Mouse (Mus musculus) adrenal gland, postnatal 14 days (tissue): ENCODE results near the gene Itfg2. TPM values are rescaled to one million over a fixed set of nuclear protein-coding genes. Genes with fewer than 3 reads are reported as not detected.
"Not testable (repeated sequence)": the region's sequence is repeated elsewhere in the genome, so short reads cannot be mapped to it uniquely, and the experiment has no call there.

ENCODE experiments used
- DNase-seq: peaks from one replicate; pipeline ENCODE4 v3.0.0; 2021; ENCODE audit warnings: mixed read lengths
- total RNA-seq: library from RNA; stranded (reverse); gene quantifications from 2 replicates; pipeline ENCODE4 v1.2.3, GENCODE M21; 2021

Gene Itfg2
- total RNA-seq, 1 experiment from 2014 or later = 21.6 TPM

GRCm38 (mm10) chr6:128383752-128384151 is 41.0 kb downstream of the Itfg2 start:
- no peak for DNase-seq

- no peak for DNase-seq
Observed at GRCm38 (mm10) chr6:128381254-128381653, 43.5 kb downstream of the Itfg2 start.

DNA sequence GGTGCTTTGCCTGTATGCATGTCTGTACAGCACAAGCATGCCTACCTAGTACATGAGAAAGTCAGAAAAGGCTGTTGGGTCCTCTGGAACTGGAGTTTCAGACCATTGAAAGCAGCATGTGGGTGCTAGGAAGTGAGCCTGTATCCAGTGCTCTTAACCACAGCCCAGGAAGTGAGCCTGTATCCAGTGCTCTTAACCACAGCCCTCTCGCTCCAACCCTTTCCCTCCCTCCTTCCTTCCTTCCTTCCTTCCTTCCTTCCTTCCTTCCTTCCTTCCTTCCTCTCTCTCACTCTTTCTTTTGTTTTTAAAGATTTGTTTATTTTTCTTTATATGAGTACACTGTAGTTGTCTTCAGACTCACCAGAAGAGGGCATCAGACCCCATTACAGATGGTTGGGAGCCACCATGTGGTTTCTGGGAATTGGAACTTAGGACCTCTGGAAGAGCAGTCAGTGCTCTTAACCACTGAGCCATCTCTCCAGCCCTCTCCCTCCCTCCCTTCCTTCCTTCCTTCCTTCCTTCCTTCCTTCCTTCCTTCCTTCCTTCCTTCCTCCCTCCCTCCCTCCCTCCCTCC is 44.0 kb downstream of the Itfg2 start:
- not testable (repeated sequence) for DNase-seq

DNA sequence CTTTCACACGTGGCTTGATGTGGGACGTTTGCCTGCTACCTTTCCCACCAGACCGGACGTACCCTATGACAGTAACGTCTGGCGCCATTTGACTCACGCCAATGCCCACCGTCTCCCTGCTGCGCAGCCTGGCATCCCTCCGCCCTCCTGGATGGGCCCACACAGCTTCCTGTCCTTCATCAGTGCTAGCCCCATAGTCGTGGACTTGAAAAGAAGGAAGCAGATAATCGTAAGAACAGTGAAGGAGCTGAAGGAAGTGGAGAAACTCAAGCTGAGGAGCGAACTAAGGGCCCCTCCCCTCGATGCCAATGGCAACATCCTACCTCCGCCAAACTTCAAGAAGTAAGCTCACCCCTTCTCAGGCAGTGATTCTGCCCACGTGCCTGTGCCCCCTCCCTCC is 45.1 kb downstream of the Itfg2 start:
- no peak for DNase-seq

GRCm38 (mm10) chr6:128376371-128377085 is 48.2 kb downstream of the Itfg2 start:
- no peak for DNase-seq

DNA sequence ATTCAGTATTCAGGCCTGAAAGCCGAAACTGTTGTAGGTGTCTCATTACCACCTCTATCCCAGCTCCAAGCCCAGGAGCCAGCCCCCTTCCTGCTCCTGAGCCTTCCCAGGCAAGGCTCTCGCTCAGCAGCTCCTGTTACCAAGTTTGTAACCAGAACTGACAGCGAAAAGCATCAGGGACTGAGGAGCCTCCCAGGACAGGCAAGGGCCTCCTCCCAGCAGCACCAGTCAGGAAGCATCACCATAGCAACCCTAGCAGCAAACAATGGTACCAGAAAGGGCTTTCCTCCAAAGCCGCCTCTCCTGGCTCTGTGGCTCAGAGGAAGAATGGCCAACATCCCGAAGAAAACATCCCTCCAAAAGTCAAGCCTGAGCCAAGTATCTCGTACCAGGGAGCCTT is 49.5 kb downstream of the Itfg2 start, which contains the start of the genes Tex52 and Gm44596:
Tex52 (plus strand) TSS at position 265 of the 400 bp plus-strand sequence.
Gm44596 (plus strand) TSS at position 312 of the 400 bp plus-strand sequence.
- DNase-seq = no peak

- no peak for DNase-seq
Observed at GRCm38 (mm10) chr6:128370040-128370439, 54.7 kb downstream of the Itfg2 start.

GRCm38 (mm10) chr6:128366466-128366865 is 58.3 kb downstream of the Itfg2 start:
- DNase-seq = no peak

- DNase-seq = no peak
Observed at GRCm38 (mm10) chr6:128364721-128365120, 60.0 kb downstream of the Itfg2 start.

DNA sequence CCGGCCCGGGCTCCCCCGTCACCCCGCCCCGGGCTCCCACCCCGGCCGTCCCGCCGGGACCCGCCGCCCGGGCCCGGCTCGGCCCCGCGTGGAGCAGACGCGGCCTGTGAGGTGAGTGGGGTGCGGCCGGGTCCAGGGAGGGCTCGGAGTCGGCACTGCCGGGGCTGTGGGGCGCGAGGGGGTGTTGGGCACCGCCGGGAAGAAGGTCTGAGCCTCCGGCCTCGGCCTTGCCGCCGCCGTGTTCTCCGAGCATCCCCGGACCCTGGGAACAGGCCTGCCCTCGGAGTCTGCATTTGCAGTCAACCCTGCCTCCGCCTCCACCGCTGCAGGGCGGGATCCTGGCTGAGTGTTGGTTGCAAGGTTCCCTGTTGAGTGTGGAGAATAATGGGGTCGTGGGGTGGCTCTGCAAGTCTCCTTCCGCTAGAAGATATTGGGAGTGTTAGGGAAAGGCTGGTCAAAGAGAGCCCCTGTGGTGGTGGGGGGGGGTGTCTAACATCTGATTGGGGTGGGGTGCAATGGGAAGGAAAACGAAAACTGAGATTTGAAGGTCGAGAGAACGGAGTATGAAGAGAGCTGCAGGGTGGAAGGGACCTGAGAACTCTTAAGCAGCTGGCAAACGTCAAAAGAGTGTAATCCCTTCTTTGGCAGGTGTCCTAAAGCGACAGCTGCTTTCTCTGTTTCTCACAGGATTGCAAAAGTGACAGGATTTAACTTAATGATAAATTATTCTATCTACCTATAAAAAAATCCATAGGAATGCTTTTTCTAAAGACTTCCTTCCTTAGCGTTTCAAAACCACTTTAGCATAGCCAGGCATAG is 61.5 kb downstream of the Itfg2 start:
- DNase-seq = peak; percentile 46

GRCm38 (mm10) chr6:128362381-128363006 is 62.2 kb downstream of the Itfg2 start, which contains the start of the genes Rhno1 and Foxm1:
Rhno1 (minus strand) TSS chr6:128362911.
Foxm1 (plus strand) TSS chr6:128362967.
- DNase-seq = peak; percentile 91

GRCm38 (mm10) chr6:128361901-128362300 is 62.8 kb downstream of the Itfg2 start:
- DNase-seq = no peak

Other genes starting within 250 kb of the Itfg2 start
- 4.7 and 5.4 TPM in 2 replicates for gene Tead4, start 124.1 kb downstream of the Itfg2 start, total RNA-seq
- gene Tulp3, start 69.1 kb downstream of the Itfg2 start, total RNA-seq = 28.9 and 36.7 TPM in 2 replicates
- gene Rhno1, start 62.0 kb downstream of the Itfg2 start, total RNA-seq = 23.7 and 25.6 TPM in 2 replicates
- gene Foxm1, start 62.0 kb downstream of the Itfg2 start, total RNA-seq = 15.0 and 16.7 TPM in 2 replicates
- not detected in 2 replicates for gene Tex52, start 49.5 kb downstream of the Itfg2 start, total RNA-seq
- gene Gm44596, start 49.4 kb downstream of the Itfg2 start, total RNA-seq = not detected in 2 replicates
- 2.7 and 2.9 TPM in 2 replicates for gene Nrip2, start 25.6 kb downstream of the Itfg2 start, total RNA-seq
- gene Fkbp4, start 13.7 kb upstream of the Itfg2 start, total RNA-seq = 198 and 230 TPM in 2 replicates
- 21.9 and 306 TPM in 2 replicates for gene Pzp, start 101.8 kb upstream of the Itfg2 start, total RNA-seq
- 2.3 TPM in 1 of 2 replicates, not detected in the other for gene A2ml1, start 156.7 kb upstream of the Itfg2 start, total RNA-seq
- not detected in 2 replicates for gene Klrb1a, start 198.6 kb upstream of the Itfg2 start, total RNA-seq
- 3.4 and 5.1 TPM in 2 replicates for gene Clec2h, start 237.5 kb upstream of the Itfg2 start, total RNA-seq